Mouse (Mus musculus) liver (tissue): ENCODE data around the gene Prrc2a.

ENCODE experiments used
- DNase-seq: peaks from one replicate; pipeline ENCODE4 v3.0.0-alpha.2; 2020; ENCODE audit warnings: mixed read lengths

Prrc2a gene

GRCm38 (mm10) chr17:35189186-35189585, 24.5 kb upstream of the Prrc2a start:
- DNase-seq = no peak

DNA sequence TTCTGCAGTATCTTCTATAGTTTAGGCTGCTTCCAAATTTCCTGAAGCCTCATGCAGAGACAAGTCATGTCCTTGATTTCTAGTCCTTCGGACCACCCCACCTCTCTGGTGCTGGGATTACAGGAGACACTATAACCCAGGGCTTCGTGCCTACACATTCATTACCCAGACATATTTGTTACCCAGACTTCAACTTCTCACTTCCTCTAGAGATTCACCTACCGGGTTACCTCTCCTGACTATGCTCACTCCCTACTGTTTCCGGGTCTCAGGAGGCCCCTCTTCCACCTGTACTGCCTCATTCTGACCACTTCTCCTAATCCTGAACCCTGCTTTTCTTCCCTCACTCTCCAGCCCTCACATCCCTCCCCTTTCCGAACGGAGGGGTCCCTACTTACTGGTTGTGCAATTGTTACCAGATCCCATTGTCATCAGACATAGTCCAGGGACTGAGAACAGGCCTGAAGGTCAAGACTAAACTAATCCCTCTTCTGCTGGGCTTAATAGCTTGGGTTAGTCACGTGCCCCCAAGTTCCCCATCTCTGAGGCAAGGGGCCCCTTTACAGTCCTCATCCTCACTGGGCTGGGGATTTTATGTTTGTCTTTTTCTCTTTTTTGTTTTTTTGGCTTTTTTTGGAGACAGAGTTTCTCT, 23.4 kb upstream of the Prrc2a start, which contains the start of gene Lst1:
TSS of gene Lst1 (minus strand) at position 481 of the 652 bp plus-strand sequence.
- no peak for DNase-seq

- no peak for DNase-seq
Measured at GRCm38 (mm10) chr17:35187345-35187744, 22.6 kb upstream of the Prrc2a start.

DNA sequence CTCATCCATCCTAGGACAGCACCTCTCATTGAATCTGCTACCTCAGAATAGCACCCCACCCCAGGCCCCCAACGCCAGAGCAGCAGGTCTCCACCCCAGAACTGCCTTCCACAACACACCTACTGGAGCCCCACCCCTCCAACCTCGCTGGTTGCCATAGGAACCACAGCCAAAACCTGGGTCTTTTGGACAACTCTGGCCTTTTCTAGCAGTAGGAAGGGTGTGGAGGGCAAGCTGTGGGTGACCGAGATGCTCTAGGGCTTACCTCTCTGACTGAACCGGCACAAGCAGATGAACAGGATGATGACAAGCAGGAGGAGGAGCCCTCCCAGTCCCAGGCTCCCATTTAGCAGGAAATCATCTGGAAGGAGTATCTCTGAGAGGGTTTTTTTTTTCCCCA, 22.0 kb upstream of the Prrc2a start:
- DNase-seq = peak; percentile 47

GRCm38 (mm10) chr17:35185639-35186611, 21.2 kb upstream of the Prrc2a start:
- peak; percentile 85 for DNase-seq

- no peak for DNase-seq
Measured at GRCm38 (mm10) chr17:35180093-35180492, 15.4 kb upstream of the Prrc2a start.

GRCm38 (mm10) chr17:35178528-35178927, 13.8 kb upstream of the Prrc2a start:
- DNase-seq = peak; percentile 78

DNA sequence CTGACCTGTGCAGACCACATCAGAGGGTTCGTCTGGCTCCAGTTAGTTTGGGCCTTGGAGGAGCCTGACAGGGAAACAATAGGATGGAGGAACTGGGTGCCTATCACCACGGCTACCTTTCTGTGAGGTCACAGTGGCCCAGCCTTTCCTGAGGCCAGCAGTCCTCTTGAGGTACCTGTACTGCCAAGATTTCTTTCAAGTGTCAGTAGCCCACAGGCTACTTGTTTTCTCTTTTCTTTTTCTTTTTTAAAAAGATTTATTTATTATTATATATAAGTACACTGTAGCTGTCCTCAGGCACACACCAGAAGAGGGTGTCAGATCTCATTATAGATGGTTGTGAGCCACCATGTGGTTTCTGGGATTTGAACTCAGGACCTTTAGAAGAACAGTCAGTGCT, 11.3 kb upstream of the Prrc2a start, which contains the start of gene Aif1:
TSS of gene Aif1 (minus strand) at position 101 of the 400 bp plus-strand sequence.
- DNase-seq = no peak

DNA sequence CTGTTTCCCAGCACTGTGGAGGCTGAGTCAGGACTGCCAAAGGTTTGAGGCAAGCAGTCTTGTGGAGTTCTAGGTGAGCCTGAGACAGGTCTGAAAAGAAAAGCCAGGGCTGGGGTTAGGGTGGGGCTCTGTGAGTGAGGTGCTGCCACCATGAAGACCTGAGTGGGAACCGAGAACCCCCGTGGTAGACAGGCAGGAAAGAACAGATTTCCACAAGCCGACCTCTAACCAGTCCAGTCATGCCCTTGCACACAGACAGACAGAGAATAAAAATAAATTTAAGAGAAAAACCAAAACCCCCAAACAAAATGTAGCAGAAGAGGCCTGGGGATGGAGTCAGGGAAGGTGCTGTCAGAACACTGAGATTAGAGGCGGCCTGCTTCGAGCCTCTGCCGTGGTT, 10.7 kb upstream of the Prrc2a start:
- no peak for DNase-seq

DNA sequence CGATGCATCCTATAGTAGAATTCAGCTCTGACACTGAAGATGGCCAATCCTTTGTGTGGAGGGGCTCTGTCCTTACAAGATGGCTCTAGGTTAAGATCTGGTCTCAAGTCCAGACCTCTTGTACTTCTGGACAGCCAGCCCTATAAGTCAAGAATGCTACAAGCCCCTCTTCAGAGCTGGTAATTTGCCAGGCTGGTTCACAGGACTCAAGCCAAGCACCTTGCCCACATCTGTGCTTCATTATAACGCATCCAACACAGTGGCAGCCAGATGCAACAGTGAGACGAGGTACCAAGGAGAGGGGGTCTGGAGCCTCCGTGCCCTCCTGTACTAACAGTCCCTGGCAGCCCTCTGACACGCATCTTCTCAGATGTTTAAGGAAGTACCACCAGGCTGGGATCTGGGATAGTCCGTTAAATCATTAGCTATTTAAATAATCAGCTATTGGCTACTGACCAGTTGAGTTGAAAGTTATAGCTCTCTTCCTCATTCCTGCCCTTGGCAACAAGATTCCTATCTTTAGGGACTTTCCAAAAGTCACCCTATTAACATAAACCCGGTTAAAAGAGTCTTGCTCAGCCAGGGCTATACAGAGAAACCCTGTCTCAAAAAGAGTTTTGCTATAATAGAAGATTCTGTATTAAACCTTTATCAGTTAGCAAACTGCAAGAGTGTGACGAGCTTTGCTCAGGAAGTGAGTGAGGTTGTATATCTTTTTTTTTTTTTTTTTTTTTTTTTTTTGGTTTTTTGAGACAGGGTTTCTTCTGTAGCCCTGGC, 9.7 kb upstream of the Prrc2a start:
- no peak for DNase-seq

GRCm38 (mm10) chr17:35173329-35173728, 8.6 kb upstream of the Prrc2a start:
- DNase-seq = no peak

DNA sequence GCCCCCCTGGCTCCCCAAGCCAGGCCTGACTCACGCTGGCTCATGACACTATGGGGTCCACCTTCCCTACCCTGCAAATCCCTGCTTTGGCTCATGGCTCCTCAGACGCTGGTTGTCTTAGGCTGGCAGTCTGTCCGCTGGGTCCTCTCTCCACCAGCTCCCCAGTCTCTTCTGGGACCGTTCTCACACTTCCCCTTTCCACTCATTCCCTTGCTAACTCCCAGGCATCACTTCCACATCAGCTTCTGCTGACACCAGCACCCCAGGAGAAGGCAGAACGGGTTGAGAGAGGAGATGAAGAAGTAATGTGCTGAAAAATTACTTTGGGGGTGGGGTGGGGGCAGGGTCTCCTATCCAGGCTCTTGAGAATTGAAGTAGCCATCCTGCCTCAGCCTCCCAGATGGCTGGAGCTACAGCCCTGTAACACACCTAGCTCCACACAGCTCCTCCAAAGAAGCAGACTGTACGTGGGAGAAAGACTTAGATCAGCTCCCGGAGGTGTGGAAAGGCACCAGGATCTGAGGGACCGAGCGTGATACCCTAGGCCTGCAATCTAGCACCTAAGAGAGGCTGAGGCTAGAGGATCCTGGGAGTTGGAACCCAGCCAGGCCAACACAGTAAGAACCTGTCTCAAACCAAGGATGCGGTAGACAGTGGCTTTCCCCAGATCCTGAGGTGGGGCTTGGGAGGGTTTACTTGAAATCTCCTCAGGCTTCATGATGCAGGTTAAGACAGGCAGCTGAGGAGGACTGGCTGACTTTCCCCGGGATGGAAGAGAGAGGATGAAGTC, 7.9 kb upstream of the Prrc2a start:
- no peak for DNase-seq

DNA sequence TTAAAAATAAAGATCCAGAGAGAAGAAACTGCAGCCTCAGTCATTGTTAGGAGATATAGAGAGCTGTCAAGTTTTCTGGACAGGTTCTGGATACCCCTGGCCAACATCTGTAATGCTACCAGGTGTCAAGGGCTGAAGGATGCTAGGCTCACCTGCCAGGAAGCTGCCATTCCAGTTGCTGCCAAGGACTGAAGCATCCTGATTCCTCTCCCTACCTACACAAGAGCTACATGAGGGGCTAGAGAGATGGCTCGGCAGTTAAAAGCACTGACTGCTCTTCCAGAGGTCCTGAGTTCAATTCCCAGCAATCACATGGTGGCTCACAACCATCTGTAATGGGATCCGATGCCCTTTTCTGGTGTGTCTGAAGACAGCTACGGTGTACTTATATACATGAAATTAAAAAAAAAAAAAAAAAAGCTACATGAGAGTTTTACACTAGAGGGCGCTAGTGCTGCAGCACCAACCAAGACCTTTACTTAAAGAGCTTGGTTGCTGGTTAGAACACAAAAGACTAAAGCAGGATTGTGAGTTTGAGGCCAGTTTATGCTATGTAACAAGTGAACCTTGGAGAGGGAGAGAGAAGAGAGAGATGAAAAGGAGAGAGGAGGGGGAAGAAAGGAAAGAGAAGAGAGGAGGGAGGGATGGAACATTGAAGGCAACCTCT, 4.0 kb upstream of the Prrc2a start:
- DNase-seq = no peak

DNA sequence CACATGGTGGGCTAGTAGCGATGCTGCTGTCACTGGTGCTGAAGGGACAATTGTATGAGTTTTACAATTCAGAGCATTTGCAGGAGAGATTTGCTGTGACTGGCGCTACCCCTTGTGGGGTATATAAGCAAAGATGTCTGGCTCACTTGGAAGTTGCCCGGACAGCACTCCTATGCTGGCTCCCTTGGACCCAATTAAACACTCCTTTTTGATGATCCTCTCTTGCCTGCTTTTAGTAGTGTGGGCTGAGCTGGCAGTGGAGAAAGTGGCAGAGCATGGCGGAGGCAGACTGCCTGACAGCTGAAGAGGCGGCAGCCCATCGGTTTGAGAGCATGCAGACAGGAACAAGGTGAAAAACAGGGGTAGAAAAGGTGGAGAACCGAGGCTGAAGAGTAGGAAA, 3.1 kb upstream of the Prrc2a start:
- no peak for DNase-seq

- DNase-seq = peak; percentile 65
Measured at GRCm38 (mm10) chr17:35166352-35167035, 1.8 kb upstream of the Prrc2a start.

- no peak for DNase-seq
Measured at GRCm38 (mm10) chr17:35165451-35166155, 906 bp upstream of the Prrc2a start.

DNA sequence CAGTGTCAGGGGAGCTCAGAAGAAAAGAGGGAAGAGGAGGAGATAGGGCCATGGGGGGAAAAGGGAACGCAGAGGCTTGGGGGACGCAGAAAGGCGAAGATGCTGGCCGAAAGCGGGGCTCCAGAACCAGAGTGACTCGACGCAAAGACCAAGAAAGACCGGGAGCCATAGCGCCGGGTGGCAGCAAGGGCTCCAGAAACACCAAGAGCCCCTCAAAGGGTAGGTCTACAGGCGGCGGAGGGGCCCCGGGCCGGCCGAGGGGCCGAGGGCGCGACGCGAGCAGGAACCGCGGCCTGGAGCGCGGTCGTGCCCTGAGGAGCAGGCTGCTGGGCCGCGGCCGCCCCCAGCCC, 504 bp downstream of the Prrc2a start:
- peak; percentile 30 for DNase-seq

- DNase-seq = no peak
Measured at GRCm38 (mm10) chr17:35163326-35164081, 1.2 kb downstream of the Prrc2a start.

DNA sequence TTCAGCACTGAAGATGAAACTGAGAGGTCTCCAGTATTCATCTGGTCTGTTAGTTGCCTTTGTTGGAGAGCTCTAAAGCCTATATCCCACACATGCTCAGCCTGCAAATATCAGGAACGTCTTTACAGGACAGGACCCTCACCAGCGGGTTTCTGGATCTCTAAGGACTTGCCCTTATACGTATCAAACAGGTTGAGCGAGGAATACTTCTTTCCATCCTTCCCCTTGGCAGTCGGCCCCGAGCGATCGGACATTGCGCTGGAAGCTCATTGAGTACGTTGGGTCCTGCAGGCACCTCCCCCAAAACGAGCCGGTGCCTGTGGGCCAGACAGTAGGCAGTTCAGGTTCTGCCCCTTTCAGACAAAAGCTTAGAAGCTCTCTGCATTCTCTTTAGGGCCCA, 2.0 kb downstream of the Prrc2a start:
- no peak for DNase-seq

DNA sequence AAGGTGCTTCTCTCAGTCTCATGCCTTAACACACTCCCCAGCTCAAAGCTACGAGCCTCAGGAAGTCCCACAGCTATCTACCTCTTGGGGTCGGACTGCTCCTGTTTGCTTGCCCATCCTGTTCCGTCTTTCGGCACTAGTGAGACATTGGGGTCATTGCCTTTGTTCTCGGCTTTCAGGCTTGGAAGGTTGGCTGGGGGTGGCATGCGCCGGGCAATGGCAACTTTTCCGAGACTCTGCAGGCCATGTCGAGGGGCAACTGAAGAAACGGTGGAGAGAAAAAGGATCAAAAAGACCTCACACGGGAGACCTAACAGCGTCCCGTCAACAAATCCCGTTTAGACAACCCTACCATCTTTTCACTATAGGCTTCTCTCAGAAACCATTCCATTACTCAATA, 2.6 kb downstream of the Prrc2a start:
- no peak for DNase-seq
